Mouse (Mus musculus) CH12.LX (cell line): ENCODE data around the gene Shc2.
A peak's percentile ranks its signal among the peaks of the same experiment; 100 is the strongest.

Experiments used
- CHD1 ChIP-seq: IDR thresholded peaks from 2 replicates; pipeline ENCODE4 v1.6.1; 2012; ENCODE audit warnings: low read depth, low read length, improper control_type of control experiment, inconsistent platforms
- CHD2 ChIP-seq: IDR thresholded peaks from 2 replicates; pipeline ENCODE4 v1.6.1; 2011; ENCODE audit warnings: low read length, improper control_type of control experiment
- CTCF ChIP-seq, 2 experiments: IDR thresholded peaks in 1 of 2; conservative IDR thresholded peaks in 1 of 2; 2 replicates each; pipeline ENCODE4 v1.5.1; 2011 to 2012; ENCODE audit warnings: low read depth in 2 of 2, low read length in 2 of 2, improper control_type of control experiment in 1 of 2, inconsistent platforms in 1 of 2, mild to moderate bottlenecking in 1 of 2, moderate library complexity in 1 of 2
- EP300 ChIP-seq: IDR thresholded peaks from 2 replicates; pipeline ENCODE4 v1.6.1; 2011; ENCODE audit warnings: low read length, improper control_type of control experiment
- HCFC1 ChIP-seq: IDR thresholded peaks from 2 replicates; pipeline ENCODE4 v1.6.1; 2012; ENCODE audit warnings: low read depth, mild to moderate bottlenecking, inconsistent platforms, low read length, improper control_type of control experiment
- JUN ChIP-seq: IDR thresholded peaks from 2 replicates; pipeline ENCODE4 v1.6.1; 2011; ENCODE audit warnings: low read depth, mild to moderate bottlenecking, low read length, improper control_type of control experiment, moderate library complexity; ENCODE audit not compliant: insufficient read depth
- MAFK ChIP-seq: IDR thresholded peaks from 2 replicates; pipeline ENCODE4 v1.6.1; 2011; ENCODE audit warnings: low read length, improper control_type of control experiment; ENCODE audit not compliant: insufficient replicate concordance
- MAX ChIP-seq: IDR thresholded peaks from 2 replicates; pipeline ENCODE4 v1.6.1; 2011; ENCODE audit warnings: low read length, improper control_type of control experiment
- POLR2A ChIP-seq: IDR thresholded peaks from 2 replicates; pipeline ENCODE4 v1.6.1; 2011; ENCODE audit warnings: low read depth, mild to moderate bottlenecking, improper control_type of control experiment, low read length
- POLR2AphosphoS2 ChIP-seq: IDR thresholded peaks from 2 replicates; pipeline ENCODE4 v1.6.1; 2011; ENCODE audit warnings: low read depth, low read length, improper control_type of control experiment
- RAD21 ChIP-seq: IDR thresholded peaks from 2 replicates; pipeline ENCODE4 v1.6.1; 2011; ENCODE audit warnings: low read depth, mild to moderate bottlenecking, low read length, improper control_type of control experiment, moderate library complexity
- RCOR1 ChIP-seq: conservative IDR thresholded peaks from 2 replicates; pipeline ENCODE4 v1.6.1; 2012; ENCODE audit warnings: low read depth, mild to moderate bottlenecking, inconsistent platforms, low read length, improper control_type of control experiment
- TCF12 ChIP-seq: IDR thresholded peaks from 2 replicates; pipeline ENCODE4 v1.6.1; 2014; ENCODE audit warnings: low read depth, mild to moderate bottlenecking, inconsistent platforms, low read length, improper control_type of control experiment
- USF1 ChIP-seq: IDR thresholded peaks from 2 replicates; pipeline ENCODE4 v1.6.1; 2014; ENCODE audit warnings: low read depth, mild to moderate bottlenecking, inconsistent platforms, low read length, improper control_type of control experiment

DNA sequence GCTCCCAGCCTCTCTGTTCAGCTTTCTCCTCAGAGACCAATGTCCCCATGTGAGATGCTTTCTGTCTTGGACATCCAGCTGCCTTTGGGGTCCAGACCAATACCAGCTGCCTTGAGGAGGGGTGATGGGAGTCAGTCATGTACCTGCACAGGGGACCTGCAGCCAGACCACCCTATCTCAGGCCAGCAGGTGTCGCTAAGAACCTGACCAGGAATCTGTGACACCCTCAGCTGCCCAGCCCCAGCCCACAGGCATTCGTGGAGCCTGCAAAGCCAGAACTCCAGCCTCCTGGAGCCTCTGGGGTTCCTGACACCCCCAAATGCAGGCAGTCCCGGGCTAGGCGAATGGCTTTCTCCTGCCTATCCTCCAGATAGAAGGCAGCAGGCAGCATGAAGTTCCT, 21.1 kb upstream of the Shc2 start:
- TF ChIP-seq RCOR1 (no peak), HCFC1 (no peak), CHD2 (no peak), EP300 (no peak), USF1 (no peak), POLR2AphosphoS2 (no peak), MAFK (no peak), CTCF (conservative IDR thresholded peaks at IDR 0.05 in 1 of 2, IDR thresholded peaks at IDR 0.05 in 1 of 2; ENCODE audit: low read depth in 2 of 2, low read length in 2 of 2) (peak; percentile 37 to 86; a peak in 2 of 4 replicates), POLR2A (no peak), RAD21 (peak; percentile 78), MAX (no peak), TCF12 (no peak), CHD1 (no peak), JUN (no peak)
